Mouse (Mus musculus): ENCODE results near the gene Fosl2.

Fosl2 gene

DNA sequence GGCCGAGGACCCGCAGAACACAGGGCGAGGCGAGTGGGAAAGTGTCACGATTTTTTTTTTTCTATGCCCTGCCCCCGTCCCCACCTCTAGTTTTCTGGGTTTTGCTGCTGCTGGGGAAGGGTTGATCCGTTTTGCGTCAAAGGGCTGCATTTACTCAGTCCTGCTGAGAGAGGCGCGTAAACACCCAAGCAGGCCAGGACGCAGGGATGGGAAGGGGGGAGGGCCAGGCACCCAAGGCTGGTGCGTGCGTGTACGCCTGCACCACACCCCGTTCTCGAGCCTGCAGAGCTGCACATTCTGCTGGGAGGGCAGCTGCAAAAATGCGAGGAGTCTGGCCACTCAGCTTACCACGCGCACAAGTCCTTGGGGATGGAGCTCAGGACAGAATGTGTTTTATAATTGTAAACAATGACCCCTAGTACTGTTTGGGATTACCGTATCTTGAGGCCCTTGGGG is 2.0 kb upstream of the Fosl2 start:
- DNase-seq (ENCODE audit: low read depth, low spot score) = peak; percentile 65

GRCm38 (mm10) chr5:32134051-32134732 is 1.4 kb upstream of the Fosl2 start:
- DNase-seq (ENCODE audit: low read depth, low spot score) = peak; percentile 33

GRCm38 (mm10) chr5:32134903-32135335 is 682 bp upstream of the Fosl2 start:
- DNase-seq (ENCODE audit: low read depth, low spot score) = no peak

DNA sequence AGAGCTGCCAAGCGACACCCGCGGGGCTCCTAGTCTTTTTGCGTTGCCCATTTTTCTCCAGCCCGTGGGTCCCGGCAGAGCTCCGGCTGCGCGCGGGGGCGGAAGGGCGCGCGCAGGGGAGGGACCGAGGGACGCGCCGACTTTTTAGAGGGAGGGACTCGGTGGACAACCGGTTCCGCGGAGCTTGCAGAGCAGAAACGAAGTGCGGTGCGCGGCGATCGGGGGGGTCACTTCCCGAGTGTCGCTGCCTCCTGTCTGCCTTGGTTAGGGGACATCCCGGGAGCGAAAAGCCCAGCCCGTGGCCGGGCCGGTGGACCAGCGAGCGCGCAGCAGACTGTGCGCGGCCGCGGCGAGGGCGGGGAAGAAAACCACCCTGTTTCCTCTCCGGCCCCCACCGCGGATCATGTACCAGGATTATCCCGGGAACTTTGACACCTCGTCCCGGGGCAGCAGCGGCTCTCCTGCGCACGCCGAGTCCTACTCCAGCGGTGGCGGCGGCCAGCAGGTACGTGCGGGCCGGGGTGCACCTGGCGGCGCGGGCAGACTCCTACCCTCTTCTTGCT is 781 bp downstream of the Fosl2 start:
- DNase-seq (ENCODE audit: low read depth, low spot score) = peak; percentile 56

DNA sequence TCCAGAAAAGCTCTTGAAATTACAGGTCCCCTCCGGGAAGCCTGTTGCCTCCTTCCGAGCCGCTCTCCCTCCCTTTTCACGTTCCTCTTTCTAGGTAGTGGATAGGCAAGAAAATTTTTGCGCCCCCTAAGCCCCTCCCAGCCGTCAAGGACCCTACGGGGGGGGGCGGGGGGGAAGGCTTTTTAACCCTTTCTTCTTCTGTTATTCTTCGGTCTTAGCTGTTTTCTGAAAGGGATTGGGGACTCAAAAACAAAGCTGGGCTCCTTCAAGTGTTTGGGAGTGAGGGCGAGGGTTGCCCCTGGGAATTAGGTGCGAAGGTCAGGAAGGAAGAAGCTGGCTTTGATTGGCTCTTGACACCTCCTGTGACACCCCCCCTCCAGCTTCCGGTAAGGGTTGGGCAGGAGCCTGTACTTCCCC is 1.5 kb downstream of the Fosl2 start:
- no peak for DNase-seq (ENCODE audit: low read depth, low spot score)

DNA sequence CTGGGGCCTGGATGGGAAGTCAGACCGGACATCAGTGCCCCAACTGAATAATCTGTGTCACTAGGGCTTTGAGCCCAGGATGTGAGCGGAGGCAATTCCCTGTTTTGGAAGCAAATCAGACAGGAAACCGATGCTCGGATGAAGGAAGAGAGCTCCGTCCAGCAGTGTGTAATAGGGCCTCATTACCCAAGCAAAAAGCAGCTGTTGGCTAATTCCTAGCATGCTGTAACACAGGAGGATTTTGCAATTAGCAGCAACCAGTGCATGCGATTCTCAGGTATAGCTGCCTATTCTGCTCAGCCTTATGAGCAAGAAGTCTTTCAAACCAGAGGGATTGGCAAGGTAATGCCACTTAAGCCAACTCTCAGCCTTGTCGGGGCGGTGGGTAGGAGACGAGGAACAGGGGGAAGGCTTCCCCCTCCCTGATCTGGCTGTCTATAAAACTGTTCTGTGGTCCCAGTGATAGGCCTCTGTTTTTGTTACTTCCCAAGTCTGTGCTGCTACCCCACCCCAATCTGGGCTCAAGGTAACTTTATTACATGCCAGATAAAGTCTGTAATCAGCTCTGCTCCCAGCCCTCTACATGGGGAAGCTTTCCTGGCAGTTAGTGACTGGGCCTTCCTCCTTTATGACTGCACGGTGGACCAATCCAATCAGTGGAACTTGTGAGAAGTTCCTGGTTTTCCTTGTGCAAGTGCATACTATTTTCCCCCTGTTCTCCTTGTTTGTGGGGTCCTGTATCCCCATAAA is 3.0 kb downstream of the Fosl2 start:
- no peak for DNase-seq (ENCODE audit: low read depth, low spot score)

GRCm38 (mm10) chr5:32139516-32140037 is 4.0 kb downstream of the Fosl2 start:
- DNase-seq (ENCODE audit: low read depth, low spot score) = peak; percentile 58

- no peak for DNase-seq (ENCODE audit: low read depth, low spot score)
These were observed 6.3 kb downstream of the Fosl2 start for GRCm38 (mm10) chr5:32141899-32142298.

DNA sequence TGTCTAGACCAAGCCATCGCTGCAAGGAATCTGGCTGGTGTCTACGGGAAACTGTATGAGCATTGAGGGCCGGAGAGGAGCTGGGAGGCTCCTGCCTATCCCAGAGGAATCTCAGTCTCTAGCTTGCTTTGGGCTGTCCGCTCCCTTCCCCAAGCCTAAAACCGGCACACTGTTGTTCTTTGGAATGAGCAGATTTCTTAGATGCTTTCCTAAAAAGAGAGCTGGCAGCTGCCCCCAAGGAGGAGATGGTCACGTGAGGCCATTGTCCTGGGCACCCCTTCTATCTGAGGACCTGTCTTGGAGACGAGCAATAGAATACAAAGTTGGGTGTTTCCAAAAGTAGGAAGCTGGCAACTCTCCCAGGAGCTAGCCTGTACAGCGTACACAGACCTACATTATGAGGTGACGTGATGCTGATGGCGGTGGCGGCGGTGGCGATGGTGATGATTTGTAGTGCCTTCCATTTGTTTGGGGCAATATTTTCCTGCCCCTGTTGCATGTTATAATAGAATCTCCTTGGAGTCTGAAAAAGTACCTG is 7.9 kb downstream of the Fosl2 start:
- DNase-seq (ENCODE audit: low read depth, low spot score) = peak; percentile 39

DNA sequence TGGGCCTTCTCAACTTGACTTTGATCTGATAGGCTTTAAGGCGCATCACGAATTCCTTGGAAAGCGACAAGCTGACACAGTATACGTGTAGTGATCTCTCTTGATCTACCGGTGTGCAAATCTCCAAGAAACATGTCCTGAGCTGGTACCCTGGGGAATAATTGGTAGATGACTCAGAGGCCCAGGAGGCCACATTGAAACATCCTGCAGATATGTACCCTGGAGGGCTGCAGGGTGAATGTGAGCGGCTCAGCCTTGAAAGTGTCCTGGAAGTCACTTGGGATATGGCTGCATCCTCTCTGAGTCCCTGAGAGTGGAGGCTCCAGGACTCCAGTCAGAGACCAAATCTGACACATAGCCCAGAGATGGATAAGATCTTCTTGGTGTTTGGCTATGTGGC is 10.7 kb downstream of the Fosl2 start:
- no peak for DNase-seq (ENCODE audit: low read depth, low spot score)

GRCm38 (mm10) chr5:32148593-32148992 is 13.0 kb downstream of the Fosl2 start:
- DNase-seq (ENCODE audit: low read depth, low spot score) = no peak

- no peak for DNase-seq (ENCODE audit: low read depth, low spot score)
These were observed 15.6 kb downstream of the Fosl2 start for GRCm38 (mm10) chr5:32151244-32151643.

- DNase-seq (ENCODE audit: low read depth, low spot score) = no peak
These were observed 17.3 kb downstream of the Fosl2 start for GRCm38 (mm10) chr5:32152725-32153417.

DNA sequence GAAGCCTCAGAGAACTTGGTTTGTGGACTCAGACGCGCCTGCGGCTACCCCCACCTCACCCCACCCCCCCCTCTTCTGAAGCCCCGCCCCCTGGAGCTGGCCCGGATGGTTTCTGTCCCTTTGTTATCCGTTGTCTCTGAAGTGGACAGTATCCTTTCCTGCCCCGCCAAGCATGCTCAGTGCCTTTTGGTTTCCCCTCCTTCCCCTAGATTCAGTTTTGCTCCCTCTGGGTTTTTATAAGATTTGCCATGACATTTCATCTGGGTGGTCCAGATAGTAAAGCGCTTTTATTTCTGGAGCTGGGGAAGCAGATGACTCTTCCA is 17.8 kb downstream of the Fosl2 start:
- DNase-seq (ENCODE audit: low read depth, low spot score) = no peak

DNA sequence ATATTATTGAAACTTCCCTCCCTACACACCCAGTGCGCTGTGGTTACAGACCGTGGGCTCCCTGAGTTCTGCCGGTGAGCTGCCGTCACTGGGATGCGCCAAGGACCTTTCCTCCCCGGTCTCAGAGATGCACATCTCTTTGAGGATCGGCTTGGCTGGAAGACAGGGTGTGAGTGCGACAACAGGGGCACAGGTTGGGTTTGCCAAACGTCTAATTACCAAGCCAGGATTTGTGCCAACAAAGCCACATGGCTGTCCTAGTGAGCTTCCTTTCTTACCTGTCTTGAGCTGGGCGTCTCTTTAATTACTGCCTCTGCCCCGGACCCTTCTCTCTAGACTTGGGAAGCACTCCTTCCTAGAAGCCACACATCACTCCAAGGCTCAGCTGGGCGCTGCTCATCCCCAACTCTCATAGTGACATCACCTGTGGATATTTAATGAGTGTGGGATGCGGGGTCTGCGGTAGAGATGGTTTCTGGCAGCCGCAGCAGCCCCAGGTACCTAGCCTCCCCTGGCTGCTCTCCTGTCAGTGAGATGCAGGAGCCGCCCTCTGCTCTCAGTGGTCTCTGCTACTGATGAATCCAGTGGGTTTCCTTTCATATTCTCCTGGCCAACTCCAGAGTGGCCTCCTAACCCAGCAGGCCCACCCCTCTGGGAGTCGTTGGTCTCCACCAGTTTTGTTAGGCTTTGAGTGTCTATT is 18.3 kb downstream of the Fosl2 start:
- no peak for DNase-seq (ENCODE audit: low read depth, low spot score)

- no peak for DNase-seq (ENCODE audit: low read depth, low spot score)
These were observed 19.5 kb downstream of the Fosl2 start for GRCm38 (mm10) chr5:32154931-32155688.

DNA sequence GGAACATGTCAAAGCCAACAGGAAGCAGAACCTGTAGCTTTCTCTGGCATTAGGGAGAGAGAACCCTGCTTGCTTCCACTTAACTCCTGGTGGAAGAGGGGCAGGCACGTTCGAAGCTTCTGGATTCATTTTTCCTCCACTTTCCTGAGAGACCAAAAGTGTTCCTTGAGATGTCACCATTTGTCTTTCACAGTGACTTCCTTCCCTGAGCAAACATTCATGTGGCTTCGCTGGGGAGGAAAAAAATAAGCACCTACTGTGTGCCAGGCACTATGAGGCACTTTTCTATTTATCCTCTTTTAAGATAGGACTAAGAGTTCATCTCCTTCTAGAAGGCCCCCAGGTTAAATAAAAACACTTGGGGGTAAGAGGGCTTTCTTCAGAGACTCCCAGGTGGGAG is 20.3 kb downstream of the Fosl2 start:
- DNase-seq (ENCODE audit: low read depth, low spot score) = no peak

DNA sequence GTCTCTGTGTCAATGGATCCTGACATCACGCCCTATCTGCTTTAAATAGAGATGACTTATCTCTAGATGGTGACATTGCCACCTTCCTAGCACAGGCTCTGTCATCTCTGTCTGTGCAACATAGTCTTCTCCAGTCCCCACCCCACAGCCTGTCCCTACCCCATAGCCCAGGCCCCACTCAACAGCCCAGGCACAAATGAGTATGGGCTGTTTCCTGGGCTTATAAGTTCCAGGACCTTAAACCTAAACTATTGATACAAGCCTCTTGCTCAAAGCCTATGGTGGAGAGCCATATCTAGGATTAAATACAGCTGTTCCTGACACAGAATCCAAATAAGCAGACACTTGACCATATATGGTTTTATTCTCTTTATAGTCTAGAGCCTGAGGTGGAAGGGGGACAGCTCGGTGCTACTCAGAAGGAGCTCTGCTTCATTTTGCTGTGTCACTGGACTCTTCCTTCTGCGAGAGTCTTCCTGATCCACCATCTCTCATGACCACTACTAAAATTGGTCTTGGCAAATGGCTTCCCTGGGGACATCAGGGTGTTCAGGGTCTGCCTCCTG is 28.0 kb downstream of the Fosl2 start:
- DNase-seq (ENCODE audit: low read depth, low spot score) = no peak

DNA sequence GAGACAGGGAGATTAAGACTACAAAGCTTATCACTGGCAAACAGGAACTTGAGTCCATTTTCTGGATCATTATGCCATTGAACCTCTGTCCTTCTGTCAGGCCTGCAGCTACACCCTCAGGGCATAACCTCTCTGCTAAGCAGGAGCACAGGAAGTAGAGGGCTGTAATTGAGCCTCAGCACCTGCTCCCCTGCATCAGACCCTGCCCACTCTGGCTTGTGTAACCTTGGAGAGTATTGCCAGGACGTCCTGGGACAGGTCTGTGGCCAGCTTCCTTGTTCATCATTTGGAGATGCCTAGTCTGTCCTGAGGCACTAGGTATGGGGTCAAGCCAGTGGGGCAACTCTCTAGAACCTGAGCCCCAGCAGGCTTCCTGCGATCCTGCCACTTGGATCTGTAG is 36.6 kb downstream of the Fosl2 start:
- DNase-seq (ENCODE audit: low read depth, low spot score) = no peak

DNA sequence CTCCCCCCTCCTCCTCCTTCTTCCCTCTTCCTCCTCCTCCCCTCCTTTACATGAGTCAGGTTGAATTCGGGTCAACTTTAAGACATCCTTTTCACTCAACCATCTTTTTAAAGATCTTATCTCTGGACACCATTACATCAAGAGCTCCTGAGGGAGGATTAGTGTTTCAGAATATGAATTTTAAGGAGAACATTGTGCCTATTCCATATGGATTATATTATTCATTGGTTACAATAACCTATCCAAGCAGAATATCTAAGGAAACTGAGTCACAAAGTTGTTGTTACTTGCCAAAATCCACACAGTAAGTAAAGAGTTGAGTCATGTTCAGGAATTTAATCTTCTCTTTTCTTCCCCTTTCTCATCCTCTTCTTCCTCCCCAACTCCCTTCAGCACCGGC is 41.2 kb downstream of the Fosl2 start:
- no peak for DNase-seq (ENCODE audit: low read depth, low spot score)
